Mouse (Mus musculus): ENCODE results near the gene Galk1.

DNA sequence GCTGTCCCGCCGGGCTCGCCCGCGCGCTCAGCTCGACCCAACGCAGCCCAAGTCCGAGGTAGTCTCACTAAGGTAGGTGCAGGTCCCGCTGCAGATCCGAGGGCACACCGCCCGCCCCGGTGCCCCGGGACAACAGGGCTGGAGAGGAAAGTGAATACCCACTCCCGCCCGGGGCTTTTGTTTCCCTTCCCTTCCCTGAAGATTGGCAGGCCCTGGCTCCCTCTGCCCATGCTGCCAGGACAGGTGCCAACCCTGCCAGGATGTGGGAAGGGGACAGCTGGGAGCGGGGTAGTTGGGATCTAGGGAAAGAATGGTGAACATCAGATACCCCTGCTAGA lies 37.5 kb downstream of the Galk1 start:
- TF ChIP-seq POLR2A (IDR thresholded peaks at IDR 0.05; ENCODE audit: control insufficient read depth, extremely low read depth, insufficient read depth, low read length, poor library complexity), result no peak
- TF ChIP-seq CTCF (IDR thresholded peaks at IDR 0.05; ENCODE audit: borderline replicate concordance, control insufficient read depth, extremely low read depth, insufficient read depth, low read length, poor library complexity), result no peak

All from thymus, adult 2 months (tissue).